Mouse (Mus musculus): ENCODE data around the gene Rspry1. TPM values are rescaled to one million over a fixed set of nuclear protein-coding genes. Genes with fewer than 3 reads are reported as not detected.
A peak's percentile ranks its signal among the peaks of the same experiment; 100 is the strongest.

Rspry1 gene
- polyA plus RNA-seq, 2 experiments, result 20.0 to 36.1 TPM

DNA sequence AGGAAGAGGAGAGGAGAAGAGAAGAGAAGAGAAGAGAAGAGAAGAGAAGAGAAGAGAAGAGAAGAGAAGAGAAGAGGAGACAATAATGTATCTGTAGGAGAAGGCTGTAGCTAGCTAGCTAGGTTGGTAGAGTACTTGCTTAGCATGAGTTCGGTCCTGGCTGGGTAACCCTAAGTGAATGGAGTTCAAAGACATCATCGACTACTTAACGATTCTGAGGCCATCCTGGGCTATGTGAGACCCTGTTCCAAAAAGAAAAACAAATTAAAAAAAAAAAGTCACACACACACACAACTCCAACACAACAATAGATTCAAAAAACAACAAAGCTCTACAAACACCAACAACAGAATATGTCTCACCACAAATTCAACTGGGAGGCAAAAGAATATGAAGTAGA, 100.4 kb downstream of the Rspry1 start:
- no peak for TF ChIP-seq POLR2A (IDR thresholded peaks at IDR 0.05; ENCODE audit: borderline replicate concordance, extremely low read depth, insufficient read depth, insufficient read length)
- H3K9me3 ChIP-seq (ENCODE audit: control insufficient read depth, low read length), result no peaks in the 10 kb centered on the region
- no peak for ATAC-seq (ENCODE audit: low FRiP score, low read depth)
- H3K9ac ChIP-seq (ENCODE audit: low read depth, low read length, severe bottlenecking), result no peak overlapping the region
- no peaks in the 10 kb centered on the region for H3K4me1 ChIP-seq (ENCODE audit: control insufficient read depth, insufficient read depth, low read length)
- no peak overlapping the region for H3K27ac ChIP-seq (replicated peaks; ENCODE audit: low read depth, low read length)
- no peak overlapping the region for H3K4me3 ChIP-seq (replicated peaks; ENCODE audit: low read length)
- H3K36me3 ChIP-seq (ENCODE audit: control insufficient read depth, insufficient read depth, low read length), result no peaks in the 10 kb centered on the region
- no peak overlapping the region for H3K4me2 ChIP-seq (replicated peaks; ENCODE audit: low read depth, low read length, severe bottlenecking)
- 68% methylated on average over 3 of the region's 3 CpGs for WGBS
- H3K27me3 ChIP-seq (ENCODE audit: control insufficient read depth, insufficient read depth, low read length), result peaks cover 7% of the 10 kb centered on the region
- DNase-seq (ENCODE audit: low spot score), result no peak

DNA sequence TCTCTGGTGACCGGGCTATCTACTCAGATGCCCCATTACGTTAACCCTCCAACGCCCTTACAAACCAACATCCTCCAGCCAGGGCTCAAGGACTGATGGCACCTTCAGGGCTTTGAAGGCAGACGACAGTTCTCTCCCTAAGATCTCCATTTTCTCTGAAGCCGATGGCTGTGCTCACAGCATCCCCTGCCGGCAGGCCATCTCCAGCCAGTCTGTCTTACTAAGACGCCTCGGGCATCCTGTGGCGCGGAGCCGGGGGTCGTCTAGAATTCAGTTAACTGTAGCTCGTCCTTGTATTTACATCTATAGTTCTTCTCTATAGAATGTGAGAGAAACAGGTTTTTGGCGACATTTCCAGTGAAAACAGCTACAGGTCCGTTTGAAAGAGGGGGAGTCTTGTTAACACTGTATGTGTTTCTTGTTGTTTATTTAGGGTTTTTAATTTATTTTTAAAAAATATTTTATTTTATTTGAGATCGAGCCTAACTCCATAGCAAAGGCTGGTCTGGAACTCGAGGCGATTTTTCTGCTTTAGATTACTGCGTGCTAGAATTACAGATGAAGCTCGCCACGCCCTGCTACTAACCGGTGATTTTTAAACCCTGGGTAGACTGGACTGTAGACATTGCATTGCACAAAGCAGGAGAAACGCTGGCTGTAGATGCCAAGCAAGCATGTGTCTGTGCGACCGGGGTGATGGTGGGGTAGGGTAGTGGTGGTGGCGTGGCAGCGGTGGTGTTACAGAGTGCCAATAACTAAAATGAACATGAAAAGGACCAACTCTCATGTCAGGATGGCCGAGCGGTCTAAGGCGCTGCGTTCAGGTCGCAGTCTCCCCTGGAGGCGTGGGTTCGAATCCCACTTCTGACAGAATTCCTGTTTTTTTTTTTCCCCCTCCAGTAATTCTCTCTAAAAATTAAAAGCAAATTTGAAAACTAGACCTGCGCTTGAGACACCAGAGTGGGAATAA, 101.4 kb downstream of the Rspry1 start:
- under 1% methylated on average over 35 of the region's 35 CpGs for WGBS
- H3K27ac ChIP-seq (replicated peaks; ENCODE audit: low read depth, low read length), result no peak overlapping the region

DNA sequence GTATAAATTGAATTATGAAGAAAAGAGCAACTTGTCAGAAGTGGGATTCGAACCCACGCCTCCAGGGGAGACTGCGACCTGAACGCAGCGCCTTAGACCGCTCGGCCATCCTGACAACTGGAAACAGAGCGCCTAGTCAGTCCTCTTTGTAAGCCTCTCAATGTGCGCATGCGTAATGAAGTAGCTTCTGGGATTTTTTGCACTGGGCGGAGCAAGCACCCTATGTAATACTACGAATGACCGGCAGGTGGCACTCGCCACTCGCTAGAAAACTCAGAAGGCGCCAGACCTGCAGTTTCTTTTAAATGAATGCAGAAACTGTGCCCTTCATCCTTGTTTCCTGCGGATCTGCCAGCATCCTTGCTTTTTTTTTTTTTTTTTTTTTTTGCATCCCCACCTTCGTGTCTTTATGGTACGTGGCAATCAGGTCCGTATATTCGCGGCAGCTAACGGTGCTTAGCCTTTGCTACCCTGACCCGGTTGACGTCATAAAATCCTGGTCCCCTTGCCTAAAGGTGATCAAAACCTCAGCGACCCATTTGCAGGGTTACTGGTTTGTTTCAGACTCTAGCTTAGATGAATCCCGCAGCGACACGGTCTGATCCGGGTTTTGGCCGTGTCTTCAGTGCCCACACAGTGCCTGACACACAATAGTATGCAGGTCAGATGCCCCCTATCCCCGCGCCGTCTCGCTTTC, 102.4 kb downstream of the Rspry1 start:
- TF ChIP-seq POLR2A (IDR thresholded peaks at IDR 0.05; ENCODE audit: borderline replicate concordance, extremely low read depth, insufficient read depth, insufficient read length), result no peak
- Histone ChIP-seq H3K4me2 (replicated peaks; ENCODE audit: low read depth, low read length, severe bottlenecking) (peak overlapping the region; percentile 72), H3K36me3 (ENCODE audit: control insufficient read depth, insufficient read depth, low read length) (no peaks in the 10 kb centered on the region), H3K27ac (replicated peaks; ENCODE audit: low read depth, low read length) (no peak overlapping the region), H3K9me3 (ENCODE audit: control insufficient read depth, low read length) (no peaks in the 10 kb centered on the region), H3K27me3 (ENCODE audit: control insufficient read depth, insufficient read depth, low read length) (no peaks in the 10 kb centered on the region), H3K4me1 (ENCODE audit: control insufficient read depth, insufficient read depth, low read length) (no peaks in the 10 kb centered on the region; the same call in 1 of the 2 replicates), H3K9ac (ENCODE audit: low read depth, low read length, severe bottlenecking) (peak overlapping the region; percentile 56), H3K4me3 (replicated peaks; ENCODE audit: low read length) (peak overlapping the region; percentile 49)
- DNase-seq (ENCODE audit: low spot score) (peak; percentile 96), ATAC-seq (ENCODE audit: low FRiP score, low read depth) (peak; percentile 91)
- WGBS, result under 1% methylated on average over 35 of the region's 35 CpGs

More for the DNA sequence above, 101.4 kb downstream of the Rspry1 start:
- Histone ChIP-seq H3K27me3 (ENCODE audit: control insufficient read depth, insufficient read depth, low read length) (0 out of 2 replicates have a peak, but pooled peaks cover under 1% of the 10 kb centered on the region), H3K9me3 (ENCODE audit: control insufficient read depth, low read length) (no peaks in the 10 kb centered on the region), H3K36me3 (ENCODE audit: control insufficient read depth, insufficient read depth, low read length) (no peaks in the 10 kb centered on the region), H3K4me1 (ENCODE audit: control insufficient read depth, insufficient read depth, low read length) (no peaks in the 10 kb centered on the region), H3K9ac (ENCODE audit: low read depth, low read length, severe bottlenecking) (peak overlapping the region; percentile 8; the same call in 1 of the 2 replicates), H3K4me3 (replicated peaks; ENCODE audit: low read length) (peak overlapping the region; percentile 49), H3K4me2 (replicated peaks; ENCODE audit: low read depth, low read length, severe bottlenecking) (peak overlapping the region; percentile 43)
- TF ChIP-seq POLR2A (IDR thresholded peaks at IDR 0.05; ENCODE audit: borderline replicate concordance, extremely low read depth, insufficient read depth, insufficient read length), result no peak
- DNase-seq (ENCODE audit: low spot score) (peak; percentile 89), ATAC-seq (ENCODE audit: low FRiP score, low read depth) (peak; percentile 83)

DNA sequence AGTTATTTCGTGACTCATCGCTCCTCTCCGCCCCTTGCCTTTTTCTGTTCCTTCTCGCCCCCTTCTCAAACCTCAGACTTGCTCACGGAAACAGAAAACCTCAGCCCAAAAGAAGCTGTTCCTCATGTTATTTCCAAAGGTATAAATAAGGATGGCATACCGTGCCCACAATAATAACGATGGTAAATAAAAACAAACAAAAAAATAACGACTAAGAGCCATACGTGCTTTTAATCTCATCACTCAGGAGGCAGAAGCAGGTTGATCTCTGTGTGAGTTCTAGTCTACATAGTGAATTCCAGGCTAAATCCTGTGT, 102.9 kb downstream of the Rspry1 start:
- Histone ChIP-seq H3K27me3 (ENCODE audit: control insufficient read depth, insufficient read depth, low read length) (no peaks in the 10 kb centered on the region), H3K9ac (ENCODE audit: low read depth, low read length, severe bottlenecking) (peak overlapping the region; percentile 56), H3K9me3 (ENCODE audit: control insufficient read depth, low read length) (no peaks in the 10 kb centered on the region), H3K27ac (replicated peaks; ENCODE audit: low read depth, low read length) (no peak overlapping the region), H3K4me2 (replicated peaks; ENCODE audit: low read depth, low read length, severe bottlenecking) (peak overlapping the region; percentile 72), H3K4me3 (replicated peaks; ENCODE audit: low read length) (peak overlapping the region; percentile 49), H3K36me3 (ENCODE audit: control insufficient read depth, insufficient read depth, low read length) (no peaks in the 10 kb centered on the region), H3K4me1 (ENCODE audit: control insufficient read depth, insufficient read depth, low read length) (peaks cover 5% of the 10 kb centered on the region; the same call in 1 of the 2 replicates)
- 18% methylated on average over 9 of the region's 9 CpGs for WGBS
- ATAC-seq (ENCODE audit: low FRiP score, low read depth) (no peak), DNase-seq (ENCODE audit: low spot score) (no peak)
- no peak for TF ChIP-seq POLR2A (IDR thresholded peaks at IDR 0.05; ENCODE audit: borderline replicate concordance, extremely low read depth, insufficient read depth, insufficient read length)

DNA sequence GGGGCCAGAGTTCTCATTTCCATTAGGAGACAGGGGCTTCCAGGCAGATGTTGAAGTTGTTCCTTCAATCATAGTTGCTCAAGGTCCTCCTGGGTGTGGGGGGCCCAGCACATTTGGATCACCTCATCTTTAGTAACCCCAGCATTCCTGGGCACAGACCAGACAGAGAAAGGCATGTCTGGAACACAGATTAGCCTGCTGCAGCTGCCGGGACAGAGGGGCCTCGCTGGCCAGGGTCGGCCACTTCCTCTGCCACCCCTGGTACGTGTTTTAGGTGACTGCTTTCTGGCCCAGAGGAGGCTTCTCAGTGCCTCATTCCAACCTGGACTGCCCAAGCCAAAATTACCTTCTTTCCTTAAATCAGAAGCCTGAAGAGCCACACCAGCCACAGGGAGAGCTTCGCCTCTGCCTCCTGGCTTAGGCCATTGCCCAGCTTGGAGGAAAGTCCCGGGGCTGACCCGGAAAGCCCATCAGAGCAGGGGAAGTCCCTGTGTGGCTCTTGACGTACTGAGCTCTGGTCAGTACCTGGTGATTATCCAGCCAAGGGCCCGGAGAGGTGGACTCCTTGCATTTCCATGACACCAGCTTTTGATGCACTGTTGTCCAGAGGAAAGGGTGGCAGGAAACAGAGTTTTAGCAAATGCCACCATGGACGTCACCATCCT, 104.0 kb downstream of the Rspry1 start:
- 73% methylated on average over 10 of the region's 10 CpGs for WGBS
- H3K4me1 ChIP-seq (ENCODE audit: control insufficient read depth, insufficient read depth, low read length), result peaks cover 10% of the 10 kb centered on the region; the same call in 1 of the 2 replicates
- no peak for TF ChIP-seq POLR2A (IDR thresholded peaks at IDR 0.05; ENCODE audit: borderline replicate concordance, extremely low read depth, insufficient read depth, insufficient read length)
- no peaks in the 10 kb centered on the region for H3K9me3 ChIP-seq (ENCODE audit: control insufficient read depth, low read length)
- H3K4me3 ChIP-seq (replicated peaks; ENCODE audit: low read length), result no peak overlapping the region
- no peaks in the 10 kb centered on the region for H3K27me3 ChIP-seq (ENCODE audit: control insufficient read depth, insufficient read depth, low read length)
- H3K9ac ChIP-seq (ENCODE audit: low read depth, low read length, severe bottlenecking), result no peak overlapping the region
- H3K36me3 ChIP-seq (ENCODE audit: control insufficient read depth, insufficient read depth, low read length), result no peaks in the 10 kb centered on the region
- H3K27ac ChIP-seq (replicated peaks; ENCODE audit: low read depth, low read length), result no peak overlapping the region
- no peak for ATAC-seq (ENCODE audit: low FRiP score, low read depth)
- no peak overlapping the region for H3K4me2 ChIP-seq (replicated peaks; ENCODE audit: low read depth, low read length, severe bottlenecking)
- DNase-seq (ENCODE audit: low spot score), result no peak

All from limb, embryonic 14.5 days (tissue).